Mouse (Mus musculus) macrophage (primary cell): ENCODE data around the gene Asb11. TPM values are rescaled to one million over a fixed set of nuclear protein-coding genes. Genes with fewer than 3 reads are reported as not detected.
A peak's percentile ranks its signal among the peaks of the same experiment; 100 is the strongest.

Source experiments
- H3K27ac ChIP-seq: fragments of 350-480 bp; formaldehyde crosslinking; 2 replicates; pipeline ENCODE4 v1.9.0; 2021
- H3K36me3 ChIP-seq: fragments of 350-480 bp; formaldehyde crosslinking; 2 replicates; pipeline ENCODE4 v1.9.0; 2021; ENCODE audit errors: inconsistent target
- H3K4me3 ChIP-seq: fragments of 350-480 bp; formaldehyde crosslinking; 2 replicates; pipeline ENCODE4 v1.9.0; 2021; ENCODE audit errors: inconsistent target
- H3K79me2 ChIP-seq: fragments of 350-480 bp; formaldehyde crosslinking; 2 replicates; pipeline ENCODE4 v1.9.0; 2021; ENCODE audit errors: inconsistent target
- WGBS: methylation state at CpG from one replicate; pipeline ENCODE4 v1.1.7; 2026; ENCODE audit warnings: inconsistent platforms; ENCODE audit not compliant: missing documents; 5-methylcytosine and 5-hydroxymethylcytosine counted together
- polyA plus RNA-seq: library from polyadenylated mRNA; stranded (reverse); fragments of 250-400 nt; gene quantifications from 3 replicates; pipeline ENCODE4 v1.2.4, GENCODE M21; 2018; ENCODE audit warnings: inconsistent platforms
- total RNA-seq, 78 experiments: library from RNA; depleted of rRNA; stranded (reverse); fragments of 250-400 nt; gene quantifications; 1 replicate in 9 of 78; 2 replicates in 24 of 78; 3 replicates in 43 of 78; 4 replicates in 2 of 78; pipeline ENCODE4 v1.2.4; 2018; ENCODE audit warnings: inconsistent platforms in 56 of 78

The Asb11 gene
- total RNA-seq (2018; cell fraction: chromatin; rRNA removed) = not detected
- total RNA-seq (2018; cell fraction: cytosol; rRNA removed) = not detected
- total RNA-seq (2018; cell fraction: nucleus; rRNA removed) = under 1 TPM in 1 of 26 experiments, not detected in 25; 0.40 TPM
- not detected in 3 replicates for polyA plus RNA-seq

- 48% methylated on average over 8 of the region's 8 CpGs for WGBS
- no peaks in the 10 kb centered on the region for H3K79me2 ChIP-seq
- no peak within 1 kb of the TSS for H3K4me3 ChIP-seq
- no peak within 1 kb of the TSS for H3K27ac ChIP-seq
- H3K36me3 ChIP-seq = no peaks in the 10 kb centered on the region
Observed at GRCm38 (mm10) chrX:164436709-164437108, at the start of gene Asb11. Gene Asb11 (plus strand): TSS chrX:164436994.

- H3K27ac ChIP-seq = no peak overlapping the region
- no peak overlapping the region for H3K4me3 ChIP-seq
- H3K79me2 ChIP-seq = no peaks in the 10 kb centered on the region
- no peaks in the 10 kb centered on the region for H3K36me3 ChIP-seq
- WGBS = 82% methylated on average over 3 of the region's 4 CpGs
Observed at GRCm38 (mm10) chrX:164394091-164394490, 42.7 kb upstream of the Asb11 start.

- Histone ChIP-seq H3K4me3 (no peak overlapping the region), H3K36me3 (no peaks in the 10 kb centered on the region), H3K27ac (no peak overlapping the region), H3K79me2 (no peaks in the 10 kb centered on the region)
- 74% methylated on average over 3 of the region's 3 CpGs for WGBS
Observed at GRCm38 (mm10) chrX:164398456-164398855, 38.3 kb upstream of the Asb11 start.

GRCm38 (mm10) chrX:164405080-164405649 is 31.6 kb upstream of the Asb11 start:
- H3K36me3 ChIP-seq = no peaks in the 10 kb centered on the region
- no peak overlapping the region for H3K27ac ChIP-seq
- no peak overlapping the region for H3K4me3 ChIP-seq
- H3K79me2 ChIP-seq = no peaks in the 10 kb centered on the region

- Histone ChIP-seq H3K79me2 (no peaks in the 10 kb centered on the region), H3K36me3 (no peaks in the 10 kb centered on the region), H3K27ac (no peak overlapping the region), H3K4me3 (no peak overlapping the region)
- WGBS = 66% methylated on average over 9 of the region's 9 CpGs
Observed at GRCm38 (mm10) chrX:164406133-164407022, 30.4 kb upstream of the Asb11 start.

GRCm38 (mm10) chrX:164408301-164408927 is 28.4 kb upstream of the Asb11 start:
- Histone ChIP-seq H3K36me3 (no peaks in the 10 kb centered on the region), H3K27ac (no peak overlapping the region), H3K79me2 (no peaks in the 10 kb centered on the region), H3K4me3 (no peak overlapping the region)
- 81% methylated on average over 3 of the region's 3 CpGs for WGBS

GRCm38 (mm10) chrX:164410562-164410961 is 26.2 kb upstream of the Asb11 start:
- no peaks in the 10 kb centered on the region for H3K79me2 ChIP-seq
- WGBS = 100% methylated on average over 1 of the region's 1 CpGs
- H3K4me3 ChIP-seq = no peak overlapping the region
- H3K27ac ChIP-seq = no peak overlapping the region
- no peaks in the 10 kb centered on the region for H3K36me3 ChIP-seq

GRCm38 (mm10) chrX:164416803-164417202 is 20.0 kb upstream of the Asb11 start:
- WGBS = 90% methylated on average over 2 of the region's 2 CpGs

GRCm38 (mm10) chrX:164418008-164418407 is 18.8 kb upstream of the Asb11 start:
- Histone ChIP-seq H3K27ac (no peak overlapping the region), H3K36me3 (no peaks in the 10 kb centered on the region), H3K4me3 (no peak overlapping the region), H3K79me2 (peaks cover 16% of the 10 kb centered on the region; the same call in 1 of the 2 replicates)

More at GRCm38 (mm10) chrX:164416803-164417202, 20.0 kb upstream of the Asb11 start:
- H3K27ac ChIP-seq = no peak overlapping the region
- no peaks in the 10 kb centered on the region for H3K36me3 ChIP-seq
- no peak overlapping the region for H3K4me3 ChIP-seq
- peaks cover 15% of the 10 kb centered on the region; the same call in 1 of the 2 replicates for H3K79me2 ChIP-seq

- Histone ChIP-seq H3K4me3 (peak within 1 kb of the TSS; percentile 76), H3K27ac (peak within 1 kb of the TSS; percentile 36), H3K79me2 (peaks cover 16% of the 10 kb centered on the region; the same call in 1 of the 2 replicates), H3K36me3 (no peaks in the 10 kb centered on the region)
- 31% methylated on average over 28 of the region's 40 CpGs for WGBS
Observed at GRCm38 (mm10) chrX:164419471-164419939, 17.3 kb upstream of the Asb11 start, which contains the start of gene Piga. Gene Piga (plus strand): TSS chrX:164419787.

GRCm38 (mm10) chrX:164419955-164420354 is 16.8 kb upstream of the Asb11 start:
- WGBS = 14% methylated on average over 13 of the region's 13 CpGs
- peak overlapping the region; percentile 36 for H3K27ac ChIP-seq

GRCm38 (mm10) chrX:164420518-164420917 is 16.3 kb upstream of the Asb11 start:
- whole genome bisulfite sequencing = 77% methylated on average over 1 of the region's 3 CpGs
- peak overlapping the region; percentile 76 for H3K4me3 ChIP-seq
- no peak overlapping the region for H3K27ac ChIP-seq

More at GRCm38 (mm10) chrX:164419955-164420354, 16.8 kb upstream of the Asb11 start:
- H3K79me2 ChIP-seq = peaks cover 16% of the 10 kb centered on the region; the same call in 1 of the 2 replicates
- peak overlapping the region; percentile 76 for H3K4me3 ChIP-seq
- H3K36me3 ChIP-seq = no peaks in the 10 kb centered on the region

GRCm38 (mm10) chrX:164424821-164425220 is 12.0 kb upstream of the Asb11 start:
- H3K79me2 ChIP-seq = peaks cover 16% of the 10 kb centered on the region; the same call in 1 of the 2 replicates
- 100% methylated on average over 1 of the region's 1 CpGs for WGBS
- no peaks in the 10 kb centered on the region for H3K36me3 ChIP-seq
- H3K4me3 ChIP-seq = no peak overlapping the region
- no peak overlapping the region for H3K27ac ChIP-seq

More at GRCm38 (mm10) chrX:164420518-164420917, 16.3 kb upstream of the Asb11 start:
- H3K79me2 ChIP-seq = peaks cover 16% of the 10 kb centered on the region; the same call in 1 of the 2 replicates
- H3K36me3 ChIP-seq = no peaks in the 10 kb centered on the region

GRCm38 (mm10) chrX:164427295-164427694 is 9.5 kb upstream of the Asb11 start:
- H3K36me3 ChIP-seq = no peaks in the 10 kb centered on the region
- H3K79me2 ChIP-seq = no peaks in the 10 kb centered on the region
- H3K27ac ChIP-seq = no peak overlapping the region
- no peak overlapping the region for H3K4me3 ChIP-seq
- WGBS = 47% methylated on average over 4 of the region's 4 CpGs
